Mouse (Mus musculus) spleen, adult 2 months (tissue): ENCODE measurements around the gene Fam47e. TPM values are rescaled to one million over a fixed set of nuclear protein-coding genes. Genes with fewer than 3 reads are reported as not detected.
A peak's percentile ranks its signal among the peaks of the same experiment; 100 is the strongest.

Experiments used
- DNase-seq, 2 experiments: peaks; one replicate each; pipeline versions ENCODE4 v3.0.0 to v3.0.0-alpha.2; 2012 to 2021; ENCODE audit warnings: low spot score in 2 of 2, low read depth in 1 of 2
- H3K27ac ChIP-seq: fragments of 200-500 bp; 2 replicates; pipeline ENCODE4 v1.5.1; 2012; ENCODE audit warnings: low read length, inconsistent platforms; ENCODE audit not compliant: insufficient read depth
- H3K27me3 ChIP-seq: fragments of 200-500 bp; 2 replicates; pipeline ENCODE4 v1.6.1; 2012; ENCODE audit warnings: mild to moderate bottlenecking, moderate library complexity, low read length, inconsistent platforms; ENCODE audit not compliant: control insufficient read depth, insufficient read depth
- H3K36me3 ChIP-seq: fragments of 200-500 bp; 2 replicates; pipeline ENCODE4 v1.6.1; 2012; ENCODE audit warnings: mild to moderate bottlenecking, low read length, inconsistent platforms; ENCODE audit not compliant: control insufficient read depth, insufficient read depth
- H3K4me1 ChIP-seq: fragments of 200-500 bp; 2 replicates; pipeline ENCODE4 v1.6.1; 2011; ENCODE audit warnings: inconsistent platforms; ENCODE audit not compliant: control insufficient read depth, insufficient read depth, insufficient read length
- H3K4me3 ChIP-seq: fragments of 200-500 bp; 2 replicates; pipeline ENCODE4 v1.5.1; 2011; ENCODE audit warnings: mild to moderate bottlenecking, inconsistent platforms; ENCODE audit not compliant: insufficient read depth, insufficient read length; ENCODE audit errors: extremely low read depth
- CTCF ChIP-seq: fragments of 200-500 bp; IDR thresholded peaks from 2 replicates; pipeline ENCODE4 v1.5.1; 2011; ENCODE audit warnings: mild to moderate bottlenecking, inconsistent platforms; ENCODE audit not compliant: insufficient read depth, insufficient read length, insufficient replicate concordance; ENCODE audit errors: extremely low read depth
- POLR2A ChIP-seq: fragments of 200-500 bp; IDR thresholded peaks from 2 replicates; pipeline ENCODE4 v1.6.1; 2011; ENCODE audit warnings: low read depth, low read length, inconsistent platforms
- WGBS: fragments of 180-500 bp; shearing (Covaris S2); methylation state at CpG from one replicate; pipeline ENCODE4 v1.1.7; 2018; 5-methylcytosine and 5-hydroxymethylcytosine counted together
- polyA plus RNA-seq: library from polyadenylated mRNA; depleted of rRNA; stranded (reverse); fragments of >200 nt; gene quantifications from 2 replicates; pipeline ENCODE4 v1.2.3, GENCODE M21; 2012; rRNA removed

Gene Fam47e
- polyA plus RNA-seq, result 0.12 and 0.19 TPM in 2 replicates

DNA sequence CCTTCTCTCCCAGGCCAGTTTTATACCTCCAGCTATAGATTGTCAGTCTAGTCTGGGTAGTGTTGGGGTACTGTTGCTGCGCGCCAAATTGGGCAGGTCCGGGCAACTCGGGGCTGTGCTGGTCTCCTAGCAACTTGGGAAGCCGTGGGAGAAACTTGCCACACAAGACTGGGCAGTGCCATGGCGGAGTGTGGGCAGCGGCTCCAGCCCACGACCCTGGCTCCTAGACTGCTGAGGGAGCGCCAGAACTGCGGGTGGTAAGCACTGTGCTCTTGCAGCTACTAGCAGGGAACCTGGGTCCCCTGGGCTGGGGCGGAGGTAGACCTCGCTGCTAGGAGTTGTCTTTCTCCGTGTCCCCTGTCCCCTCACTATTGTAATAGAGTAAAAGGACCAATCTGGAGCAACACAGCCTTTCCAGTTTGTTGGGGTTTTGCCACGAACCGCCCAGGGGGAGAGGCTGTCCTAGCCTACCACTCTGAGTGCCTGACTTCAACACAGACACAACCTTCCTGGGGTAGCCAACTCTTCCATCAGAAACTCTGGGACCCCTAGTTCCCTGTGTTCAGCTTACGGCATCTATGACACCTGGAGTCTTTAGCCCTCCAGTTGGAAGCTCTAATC, at the start of gene Fam47e:
Gene Fam47e (plus strand): TSS at position 179 of the 621 bp plus-strand sequence.
- no peaks in the 10 kb centered on the region for H3K27me3 ChIP-seq
- 79% methylated on average over 16 of the region's 16 CpGs for WGBS

DNA sequence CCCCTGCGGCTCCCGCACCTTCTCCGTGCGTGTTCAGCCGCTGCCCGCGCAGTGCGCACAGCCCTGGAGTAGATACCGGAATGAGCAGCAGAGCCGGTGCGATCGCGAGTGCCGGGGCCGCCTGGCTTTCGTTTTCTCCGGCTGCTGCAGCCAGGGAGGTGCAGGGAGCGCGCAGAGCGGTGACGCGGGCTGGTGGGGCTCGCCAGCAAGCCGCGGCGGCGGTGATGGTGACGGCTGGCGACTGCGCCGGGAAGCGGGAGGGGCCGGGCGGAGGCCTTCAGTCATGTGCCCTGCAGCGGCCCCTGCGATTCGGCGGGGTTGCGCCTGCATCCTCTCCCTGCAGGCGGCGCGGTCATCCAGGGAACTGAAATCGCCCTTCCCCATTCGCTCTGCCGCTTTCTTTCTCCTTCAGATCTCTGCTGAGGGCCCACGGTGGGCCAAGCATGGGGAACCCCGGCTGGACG, 49.4 kb upstream of the Fam47e start:
- peak; percentile 46; the same call in 1 of the 2 replicates for TF ChIP-seq CTCF
- TF ChIP-seq POLR2A, result peak; percentile 17; the same call in 1 of the 2 replicates

More for the DNA sequence above, at the start of gene Fam47e:
- Histone ChIP-seq H3K27ac (no peak within 1 kb of the TSS), H3K4me1 (no peaks in the 10 kb centered on the region), H3K4me3 (no peak within 1 kb of the TSS), H3K36me3 (no peaks in the 10 kb centered on the region)
- DNase-seq, result no peak
- TF ChIP-seq CTCF, result no peak
- no peak for TF ChIP-seq POLR2A

DNA sequence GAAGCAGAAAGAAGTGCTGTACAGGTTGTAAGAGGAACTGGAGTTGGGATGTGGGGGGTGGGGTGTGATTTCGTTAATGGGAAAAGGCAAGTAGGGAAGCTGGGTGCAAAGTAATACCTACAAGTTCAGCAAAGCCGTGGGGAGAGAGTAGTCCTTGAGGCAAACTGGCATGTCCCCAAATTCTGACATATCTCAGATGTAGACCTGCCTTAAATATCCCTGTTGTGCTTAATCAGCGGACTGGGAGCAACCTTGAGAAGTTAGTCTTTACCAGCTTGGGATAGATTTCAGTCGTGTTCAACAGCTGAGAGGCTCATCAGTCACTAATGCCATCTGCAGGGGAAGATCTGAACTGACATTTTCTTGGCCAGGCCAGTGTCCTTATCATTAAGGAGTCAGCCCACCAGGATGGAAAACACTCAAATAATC, 48.6 kb upstream of the Fam47e start:
- WGBS, result 25% methylated on average over 4 of the region's 4 CpGs
- Histone ChIP-seq H3K4me1 (peaks cover 8% of the 10 kb centered on the region; the same call in 1 of the 2 replicates), H3K27me3 (no peaks in the 10 kb centered on the region), H3K4me3 (peak overlapping the region; percentile 10; the same call in 1 of the 2 replicates), H3K27ac (0 out of 2 replicates have a peak overlapping the region, but pooled peaks have one; percentile 78), H3K36me3 (no peaks in the 10 kb centered on the region; the same call in 1 of the 2 replicates)
- DNase-seq, result peak; percentile 25 to 49
- no peak for TF ChIP-seq POLR2A
- peak; percentile 25; the same call in 1 of the 2 replicates for TF ChIP-seq CTCF

More for the DNA sequence above, 49.4 kb upstream of the Fam47e start:
- peak overlapping the region; percentile 98 for H3K27ac ChIP-seq
- peaks cover 8% of the 10 kb centered on the region; the same call in 1 of the 2 replicates for H3K4me1 ChIP-seq
- WGBS, result under 1% methylated on average over 48 of the region's 48 CpGs
- peak; percentile 72 to 93 for DNase-seq
- H3K36me3 ChIP-seq, result no peaks in the 10 kb centered on the region; the same call in 1 of the 2 replicates
- no peaks in the 10 kb centered on the region for H3K27me3 ChIP-seq
- peak overlapping the region; percentile 79 for H3K4me3 ChIP-seq

DNA sequence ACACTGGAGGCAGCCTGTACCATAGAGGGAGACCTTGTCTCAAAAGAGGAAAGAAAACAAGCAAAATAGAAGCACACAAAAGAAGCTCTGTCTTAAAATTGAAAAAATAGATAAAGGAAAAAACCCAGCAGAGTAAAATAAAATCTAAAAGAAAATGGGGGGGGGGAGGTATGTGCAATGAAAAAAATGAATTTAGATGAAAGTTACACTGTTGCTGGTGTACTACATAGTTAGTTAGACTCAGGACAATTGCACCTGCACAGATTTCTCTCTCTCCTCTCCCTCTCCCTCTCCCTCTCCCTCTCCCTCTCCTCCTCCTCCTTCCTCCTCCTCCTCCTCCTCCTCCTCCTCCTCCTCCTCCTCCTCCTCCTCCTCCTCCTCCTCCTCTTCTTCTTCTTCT, 48.1 kb upstream of the Fam47e start, which contains the start of gene Scarb2:
Gene Scarb2 (minus strand): TSS at position 101 of the 400 bp plus-strand sequence.
- Histone ChIP-seq H3K4me3 (peak within 1 kb of the TSS; percentile 79), H3K27me3 (no peaks in the 10 kb centered on the region), H3K27ac (peak within 1 kb of the TSS; percentile 78), H3K36me3 (no peaks in the 10 kb centered on the region; the same call in 1 of the 2 replicates), H3K4me1 (peaks cover 10% of the 10 kb centered on the region; the same call in 1 of the 2 replicates)
- TF ChIP-seq POLR2A (no peak), CTCF (no peak)
- no peak for DNase-seq

DNA sequence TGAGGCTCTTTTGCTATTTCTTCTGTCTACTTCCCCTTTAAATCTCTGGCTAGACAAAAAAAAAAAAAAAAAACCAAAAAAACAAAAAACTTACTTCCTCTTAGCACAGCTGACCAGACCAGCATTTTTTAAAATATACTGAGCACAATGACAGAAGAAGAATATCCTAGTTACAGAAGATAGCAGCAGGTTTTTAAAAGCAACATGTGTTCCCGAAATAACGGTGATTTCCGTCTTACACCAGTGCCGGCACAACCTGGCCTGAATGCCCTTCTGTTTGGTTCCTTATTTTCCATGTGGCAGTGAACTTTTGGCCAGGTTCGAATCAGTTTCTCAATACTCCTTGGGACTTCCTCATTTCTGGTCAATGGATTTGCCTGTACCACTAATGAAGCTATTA, 46.0 kb upstream of the Fam47e start:
- Histone ChIP-seq H3K27me3 (no peaks in the 10 kb centered on the region), H3K4me1 (peaks cover 10% of the 10 kb centered on the region; the same call in 1 of the 2 replicates), H3K36me3 (no peaks in the 10 kb centered on the region), H3K4me3 (no peak overlapping the region; the same call in 1 of the 2 replicates), H3K27ac (peak overlapping the region; percentile 63)
- WGBS, result 17% methylated on average over 5 of the region's 5 CpGs
- peak in 1 of 2 experiments; percentile 42 for DNase-seq
- TF ChIP-seq POLR2A, result no peak
- no peak for TF ChIP-seq CTCF

DNA sequence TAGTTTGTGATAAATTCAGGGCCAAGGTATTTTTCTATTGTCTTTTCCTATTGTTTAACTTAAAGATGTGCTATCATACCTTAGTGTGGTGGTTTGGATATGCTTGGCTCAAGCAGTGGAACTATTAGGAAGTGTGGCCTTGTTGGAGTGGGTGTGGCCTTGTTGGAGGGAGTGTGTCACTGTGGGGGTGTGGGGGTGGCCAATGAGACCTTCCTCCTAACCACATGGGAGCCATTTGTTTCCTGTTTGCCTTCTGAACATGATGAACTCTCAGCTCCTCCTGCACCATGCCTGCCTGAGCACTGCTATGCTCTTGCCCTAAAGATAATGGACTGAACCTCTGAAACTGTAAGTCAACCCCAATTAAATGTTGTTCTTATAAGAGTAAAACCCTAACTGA, 43.6 kb upstream of the Fam47e start:
- Histone ChIP-seq H3K27me3 (no peaks in the 10 kb centered on the region), H3K4me1 (peaks cover 9% of the 10 kb centered on the region; the same call in 1 of the 2 replicates), H3K27ac (no peak overlapping the region), H3K36me3 (no peaks in the 10 kb centered on the region), H3K4me3 (no peak overlapping the region)
- DNase-seq, result peak; percentile 15 to 51
- no peak for TF ChIP-seq POLR2A
- TF ChIP-seq CTCF, result no peak
